In genomic region chr3:82385091-82385490, GRCm38 (mm10) we compare ENCODE assay signal across 21 mouse cellular contexts. TPM values are rescaled to one million over a fixed set of nuclear protein-coding genes. Genes with fewer than 3 reads are reported as not detected.
"Had no signal": no experiment of that assay in that cellular context is flagged by ENCODE, and none has a peak within 500 bp of the region (broad histone marks: within the 10 kb centered on the region; RNA-seq: fewer than 3 reads in every experiment).

No protein-coding gene starts in this region.

- H3K27me3 ChIP-seq: limb, embryonic 12.5 days; limb, embryonic 15.5 days; megakaryocyte, embryonic 14.5 days; midbrain, embryonic 13.5 days; neural tube, embryonic 13.5 days had no signal

- ATAC-seq: liver, postnatal 0 days; midbrain, embryonic 13.5 days; midbrain, embryonic 16.5 days had no signal

- H3K27ac ChIP-seq: kidney, postnatal 0 days; limb, embryonic 12.5 days; limb, embryonic 15.5 days; liver, embryonic 14.5 days; midbrain, embryonic 10.5 days; midbrain, embryonic 13.5 days; neural tube, embryonic 13.5 days had no signal

- H3K4me3 ChIP-seq: limb, embryonic 12.5 days; limb, embryonic 15.5 days; megakaryocyte, embryonic 14.5 days; midbrain, embryonic 10.5 days; midbrain, embryonic 13.5 days; myocyte; neural tube, embryonic 13.5 days had no signal

- DNase-seq: kidney, postnatal 25 days; left cerebral cortex, postnatal 4 days; liver, postnatal 0 days; lung, embryonic 14.5 days; lung, postnatal 10 days; lung, postnatal 36 days; retina, postnatal 1 day; thymus, adult 18-20 months; thymus, postnatal 36 days had no signal

- H3K4me1 ChIP-seq: limb, embryonic 15.5 days; midbrain, embryonic 10.5 days; midbrain, embryonic 13.5 days; neural tube, embryonic 13.5 days had no signal

- H3K4me2 ChIP-seq: limb, embryonic 12.5 days; limb, embryonic 15.5 days; liver, embryonic 11.5 days; lung, embryonic 14.5 days; midbrain, embryonic 13.5 days; neural tube, embryonic 13.5 days had no signal

- H3K9ac ChIP-seq: limb, embryonic 12.5 days; limb, embryonic 15.5 days; liver, embryonic 14.5 days; liver, postnatal 0 days; lung, embryonic 14.5 days; midbrain, embryonic 13.5 days; neural tube, embryonic 13.5 days had no signal

- H3K9me3 ChIP-seq: limb, embryonic 12.5 days; limb, embryonic 15.5 days; megakaryocyte, embryonic 14.5 days; midbrain, embryonic 10.5 days; midbrain, embryonic 13.5 days; neural tube, embryonic 13.5 days had no signal

RNA-seq across cellular contexts. Expression of gene Map9, which starts 27.2 kb away (rescaled TPM):
- total RNA-seq: monocyte, adult 5-6 weeks had no signal
